Mouse (Mus musculus): Measurements from ENCODE around the gene Polr2g. TPM values are rescaled to one million over a fixed set of nuclear protein-coding genes. Genes with fewer than 3 reads are reported as not detected.

Polr2g gene
- polyA plus RNA-seq, 1 experiment from 2014 or later: 147 TPM

DNA sequence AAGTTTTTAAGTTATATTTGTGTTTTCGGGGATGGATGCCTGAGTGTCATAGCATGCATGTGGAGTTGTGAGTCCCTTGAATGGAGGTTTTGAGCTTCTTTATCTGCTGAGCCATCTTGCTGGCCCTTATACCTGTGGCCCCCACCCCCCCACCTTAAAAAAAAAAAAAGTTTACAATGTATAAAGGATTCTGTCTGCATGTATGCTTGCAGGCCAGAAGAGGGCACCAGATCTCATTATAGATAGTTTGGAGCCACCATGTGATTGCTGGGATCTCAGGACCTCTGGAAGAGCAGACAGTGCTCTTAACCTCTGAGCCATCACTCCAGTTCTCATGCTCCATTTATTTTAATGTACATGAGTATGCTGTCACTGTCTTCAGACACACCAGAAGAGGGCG, 51.0 kb downstream of the Polr2g start:
- Histone ChIP-seq H3K36me3 (peaks cover 84% of the 10 kb centered on the region), H3K9ac (replicated peaks) (no peak overlapping the region), H3K9me3 (replicated peaks) (no peaks in the 10 kb centered on the region), H3K27ac (replicated peaks) (no peak overlapping the region), H3K4me2 (no peak overlapping the region), H3K4me1 (peaks cover 14% of the 10 kb centered on the region), H3K27me3 (replicated peaks) (no peaks in the 10 kb centered on the region), H3K4me3 (replicated peaks) (no peak overlapping the region)
- 77% methylated on average over 2 of the region's 2 CpGs for WGBS
- ATAC-seq (ENCODE audit: low FRiP score): no peak

DNA sequence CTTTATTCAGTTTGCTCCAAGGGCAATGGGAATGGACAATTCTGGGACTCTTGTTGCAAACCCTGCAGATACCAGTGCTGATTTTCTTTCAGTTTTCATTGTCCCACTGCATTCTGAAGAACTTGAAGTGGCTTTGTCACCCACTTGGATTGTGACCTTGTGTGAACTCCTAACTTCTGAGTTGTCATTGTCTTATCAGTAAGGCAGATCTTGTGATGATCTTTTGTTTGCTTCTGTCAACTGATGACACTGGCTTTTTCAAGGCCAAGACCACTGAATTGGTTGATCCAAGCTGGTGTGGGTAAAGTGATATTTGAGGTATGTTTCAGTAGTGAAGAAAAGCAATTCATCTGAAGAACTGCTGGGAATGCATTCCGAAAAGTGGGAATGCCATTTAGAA, 53.0 kb downstream of the Polr2g start:
- Histone ChIP-seq H3K27me3 (replicated peaks) (no peaks in the 10 kb centered on the region), H3K9me3 (replicated peaks) (no peaks in the 10 kb centered on the region), H3K27ac (replicated peaks) (no peak overlapping the region), H3K36me3 (peaks cover 66% of the 10 kb centered on the region), H3K4me1 (peaks cover 26% of the 10 kb centered on the region), H3K4me3 (replicated peaks) (no peak overlapping the region), H3K4me2 (no peak overlapping the region), H3K9ac (replicated peaks) (no peak overlapping the region)
- WGBS: 95% methylated on average over 1 of the region's 1 CpGs
- no peak for ATAC-seq (ENCODE audit: low FRiP score)

Other genes with a start within 250 kb of the Polr2g start
- 9.1 and 10.7 TPM in 2 replicates for gene Slc22a8, start 207.3 kb downstream of the Polr2g start, polyA plus RNA-seq (2015; fragmentation: Nextera tagmentation; extraction: Ambion mirVana)
- gene Slc22a6, start 180.5 kb downstream of the Polr2g start, polyA plus RNA-seq (2015; fragmentation: Nextera tagmentation; extraction: Ambion mirVana): 0.82 and 1.8 TPM in 2 replicates
- gene Chrm1, start 134.8 kb downstream of the Polr2g start, polyA plus RNA-seq (2015; fragmentation: Nextera tagmentation; extraction: Ambion mirVana): 0.35 and 0.70 TPM in 2 replicates
- 158 and 159 TPM in 2 replicates for gene Slc3a2, start 75.2 kb downstream of the Polr2g start, polyA plus RNA-seq (2015; fragmentation: Nextera tagmentation; extraction: Ambion mirVana)
- gene Wdr74, start 62.8 kb downstream of the Polr2g start, polyA plus RNA-seq (2015; fragmentation: Nextera tagmentation; extraction: Ambion mirVana): 91.0 and 95.2 TPM in 2 replicates
- 1.5 and 2.2 TPM in 2 replicates for gene 1700092M07Rik, start 57.9 kb downstream of the Polr2g start, polyA plus RNA-seq (2015; fragmentation: Nextera tagmentation; extraction: Ambion mirVana)
- 124 and 127 TPM in 2 replicates for gene Stx5a, start 57.2 kb downstream of the Polr2g start, polyA plus RNA-seq (2015; fragmentation: Nextera tagmentation; extraction: Ambion mirVana)
- gene Nxf1, start 41.5 kb downstream of the Polr2g start, polyA plus RNA-seq (2015; fragmentation: Nextera tagmentation; extraction: Ambion mirVana): 127 and 140 TPM in 2 replicates
- 218 and 235 TPM in 2 replicates for gene Tmem223, start 27.6 kb downstream of the Polr2g start, polyA plus RNA-seq (2015; fragmentation: Nextera tagmentation; extraction: Ambion mirVana)
- gene Tmem179b, start 24.1 kb downstream of the Polr2g start, polyA plus RNA-seq (2015; fragmentation: Nextera tagmentation; extraction: Ambion mirVana): 28.2 and 46.3 TPM in 2 replicates
- 28.5 and 29.4 TPM in 2 replicates for gene Taf6l, start 12.2 kb downstream of the Polr2g start, polyA plus RNA-seq (2015; fragmentation: Nextera tagmentation; extraction: Ambion mirVana)
- gene Zbtb3, start 4.0 kb upstream of the Polr2g start, polyA plus RNA-seq (2015; fragmentation: Nextera tagmentation; extraction: Ambion mirVana): 6.5 TPM in 2 replicates
- 54.2 and 57.3 TPM in 2 replicates for gene Ttc9c, start 20.8 kb upstream of the Polr2g start, polyA plus RNA-seq (2015; fragmentation: Nextera tagmentation; extraction: Ambion mirVana)
- gene Hnrnpul2, start 21.4 kb upstream of the Polr2g start, polyA plus RNA-seq (2015; fragmentation: Nextera tagmentation; extraction: Ambion mirVana): 5.1 and 5.9 TPM in 2 replicates
- not detected in 2 replicates for gene AC129217.1, start 31.2 kb upstream of the Polr2g start, polyA plus RNA-seq (2015; fragmentation: Nextera tagmentation; extraction: Ambion mirVana)
- gene Bscl2, start 38.9 kb upstream of the Polr2g start, polyA plus RNA-seq (2015; fragmentation: Nextera tagmentation; extraction: Ambion mirVana): 107 and 110 TPM in 2 replicates
- 414 and 512 TPM in 2 replicates for gene Gng3, start 40.6 kb upstream of the Polr2g start, polyA plus RNA-seq (2015; fragmentation: Nextera tagmentation; extraction: Ambion mirVana)
- 1.1 and 1.4 TPM in 2 replicates for gene Lrrn4cl, start 52.2 kb upstream of the Polr2g start, polyA plus RNA-seq (2015; fragmentation: Nextera tagmentation; extraction: Ambion mirVana)
- gene Ubxn1, start 72.9 kb upstream of the Polr2g start, polyA plus RNA-seq (2015; fragmentation: Nextera tagmentation; extraction: Ambion mirVana): 138 and 156 TPM in 2 replicates
- 62.6 and 65.7 TPM in 2 replicates for gene Uqcc3, start 82.3 kb upstream of the Polr2g start, polyA plus RNA-seq (2015; fragmentation: Nextera tagmentation; extraction: Ambion mirVana)
- gene Lbhd1, start 85.2 kb upstream of the Polr2g start, polyA plus RNA-seq (2015; fragmentation: Nextera tagmentation; extraction: Ambion mirVana): 44.5 and 47.3 TPM in 2 replicates
- not detected in 2 replicates for gene Gm49403, start 85.4 kb upstream of the Polr2g start, polyA plus RNA-seq (2015; fragmentation: Nextera tagmentation; extraction: Ambion mirVana)
- gene 1810009A15Rik, start 90.3 kb upstream of the Polr2g start, polyA plus RNA-seq (2015; fragmentation: Nextera tagmentation; extraction: Ambion mirVana): 40.1 and 48.2 TPM in 2 replicates
- gene Gm49416, start 90.3 kb upstream of the Polr2g start, polyA plus RNA-seq (2015; fragmentation: Nextera tagmentation; extraction: Ambion mirVana): 0.27 and 0.45 TPM in 2 replicates
- 31.0 and 35.4 TPM in 2 replicates for gene Ints5, start 94.4 kb upstream of the Polr2g start, polyA plus RNA-seq (2015; fragmentation: Nextera tagmentation; extraction: Ambion mirVana)
- gene Ganab, start 99.5 kb upstream of the Polr2g start, polyA plus RNA-seq (2015; fragmentation: Nextera tagmentation; extraction: Ambion mirVana): 75.4 and 82.2 TPM in 2 replicates
- 80.4 and 89.1 TPM in 2 replicates for gene B3gat3, start 121.8 kb upstream of the Polr2g start, polyA plus RNA-seq (2015; fragmentation: Nextera tagmentation; extraction: Ambion mirVana)
- gene Rom1, start 130.8 kb upstream of the Polr2g start, polyA plus RNA-seq (2015; fragmentation: Nextera tagmentation; extraction: Ambion mirVana): 3.0 and 3.2 TPM in 2 replicates
- gene Eml3, start 131.0 kb upstream of the Polr2g start, polyA plus RNA-seq (2015; fragmentation: Nextera tagmentation; extraction: Ambion mirVana): 13.9 and 17.1 TPM in 2 replicates
- gene Mta2, start 143.3 kb upstream of the Polr2g start, polyA plus RNA-seq (2015; fragmentation: Nextera tagmentation; extraction: Ambion mirVana): 94.8 and 117 TPM in 2 replicates
- gene Tut1, start 155.3 kb upstream of the Polr2g start, polyA plus RNA-seq (2015; fragmentation: Nextera tagmentation; extraction: Ambion mirVana): 25.4 and 26.0 TPM in 2 replicates
- 291 and 348 TPM in 2 replicates for gene Eef1g, start 168.5 kb upstream of the Polr2g start, polyA plus RNA-seq (2015; fragmentation: Nextera tagmentation; extraction: Ambion mirVana)
- gene Ahnak, start 190.7 kb upstream of the Polr2g start, polyA plus RNA-seq (2015; fragmentation: Nextera tagmentation; extraction: Ambion mirVana): 4.4 and 8.0 TPM in 2 replicates